Mouse (Mus musculus) lung, embryonic 16.5 days (tissue): ENCODE data around the gene Brms1. TPM values are rescaled to one million over a fixed set of nuclear protein-coding genes. Genes with fewer than 3 reads are reported as not detected.

Source experiments
- ATAC-seq: fragments of 200-750 bp; cut with Nextera tagmentation; 2 replicates; pipeline ENCODE4 v1.8.0; 2017; ENCODE audit warnings: low read depth, mild to moderate bottlenecking, moderate library complexity
- H3K27ac ChIP-seq: fragments of 300-500 bp; sonication (generic); 2 replicates; pipeline ENCODE4 v1.5.1; 2014; ENCODE audit warnings: mild to moderate bottlenecking, control low read depth, low read length
- H3K27me3 ChIP-seq: fragments of 300-500 bp; sonication (generic); 2 replicates; pipeline ENCODE4 v1.6.1; 2014; ENCODE audit warnings: low read depth, low read length, mixed read lengths; ENCODE audit not compliant: control insufficient read depth, insufficient read depth
- H3K36me3 ChIP-seq: fragments of 300-500 bp; sonication (generic); 2 replicates; pipeline ENCODE4 v1.6.1; 2014; ENCODE audit warnings: low read length; ENCODE audit not compliant: control insufficient read depth, insufficient read depth
- H3K4me1 ChIP-seq: fragments of 300-500 bp; sonication (generic); replicated peaks from 2 replicates; pipeline ENCODE4 v1.6.1; 2014; ENCODE audit warnings: low read length, mixed read lengths; ENCODE audit not compliant: control insufficient read depth, insufficient read depth
- H3K4me2 ChIP-seq: fragments of 300-500 bp; sonication (generic); 2 replicates; pipeline ENCODE4 v1.6.1; 2014; ENCODE audit warnings: low read depth, low read length, control low read depth
- H3K4me3 ChIP-seq: fragments of 300-500 bp; sonication (generic); 2 replicates; pipeline ENCODE4 v1.5.1; 2014; ENCODE audit warnings: mild to moderate bottlenecking, low read length, control low read depth
- H3K9ac ChIP-seq: fragments of 300-500 bp; sonication (generic); 2 replicates; pipeline ENCODE4 v1.6.1; 2014; ENCODE audit warnings: low read length, control low read depth
- H3K9me3 ChIP-seq: fragments of 300-500 bp; sonication (generic); 2 replicates; pipeline ENCODE4 v1.6.1; 2016; ENCODE audit warnings: low read length; ENCODE audit not compliant: control insufficient read depth
- WGBS: fragments of 180-500 bp; shearing (Covaris S2); extraction: QIAGEN DNeasy Blood & Tissue Kit; methylation state at CpG from one replicate; pipeline ENCODE4 v1.1.7; 2014; 5-methylcytosine and 5-hydroxymethylcytosine counted together
- polyA plus RNA-seq: library from polyadenylated mRNA; unstranded; fragments of >200 nt; fragmentation: Nextera tagmentation; extraction: Ambion mirVana; gene quantifications from 2 replicates; pipeline ENCODE4 v1.2.1, GENCODE M21; 2015

Brms1 gene
- polyA plus RNA-seq, 1 experiment from 2014 or later: 41.6 TPM

DNA sequence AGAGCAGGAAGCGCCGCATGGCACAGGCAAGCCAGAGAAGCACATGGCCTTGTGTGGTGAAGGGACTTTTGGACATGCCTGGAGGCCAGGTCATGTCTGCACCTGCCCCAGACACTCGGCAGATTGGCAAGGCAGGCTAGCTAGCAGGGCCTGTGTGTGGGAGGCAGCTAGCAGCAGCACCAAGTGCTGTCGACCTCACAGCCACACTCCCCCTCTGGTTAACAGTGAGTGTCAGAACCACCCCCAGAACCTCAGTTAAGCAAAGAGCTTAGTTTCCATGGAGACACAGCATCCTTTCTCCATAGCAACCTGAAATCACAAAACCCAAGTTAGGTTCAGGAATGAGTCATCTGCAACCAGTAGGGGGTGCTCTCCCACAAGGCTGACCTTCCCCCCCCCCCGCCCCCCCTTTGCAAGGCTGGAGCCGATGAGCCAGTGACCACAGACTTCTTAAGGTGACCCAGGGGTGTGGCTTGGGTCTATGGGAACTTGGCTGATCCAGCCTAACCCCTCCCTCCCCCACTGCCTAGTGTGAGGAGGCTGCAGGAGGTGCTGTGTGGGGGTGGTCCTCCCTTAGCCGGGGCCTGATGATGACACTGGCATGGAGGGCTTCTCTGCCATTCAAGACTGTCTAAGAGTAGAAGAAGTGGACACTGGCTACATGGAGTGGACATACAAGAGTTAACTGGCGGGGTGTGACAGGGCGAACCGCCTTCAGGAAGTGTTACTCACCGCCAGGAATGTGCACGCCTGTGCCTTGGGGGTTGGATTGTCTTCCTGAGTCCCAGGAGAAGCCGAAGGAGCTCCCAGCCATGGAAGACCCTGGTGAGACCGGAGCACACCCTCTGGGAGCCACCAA, 9.1 kb downstream of the Brms1 start, which contains the start of gene Rin1:
Rin1 (plus strand) TSS at position 435 of the 859 bp plus-strand sequence.
- peak within 1 kb of the TSS; percentile 48 for H3K4me3 ChIP-seq
- H3K9me3 ChIP-seq: no peaks in the 10 kb centered on the region
- peaks cover 3% of the 10 kb centered on the region; the same call in 1 of the 2 replicates for H3K27me3 ChIP-seq
- peak; percentile 76 for ATAC-seq
- H3K4me2 ChIP-seq: peak within 1 kb of the TSS; percentile 59
- H3K27ac ChIP-seq: peak within 1 kb of the TSS; percentile 63
- H3K4me1 ChIP-seq: peaks cover 19% of the 10 kb centered on the region
- peak within 1 kb of the TSS; percentile 57 for H3K9ac ChIP-seq
- peaks cover 15% of the 10 kb centered on the region for H3K36me3 ChIP-seq
- WGBS: 18% methylated on average over 13 of the region's 14 CpGs

DNA sequence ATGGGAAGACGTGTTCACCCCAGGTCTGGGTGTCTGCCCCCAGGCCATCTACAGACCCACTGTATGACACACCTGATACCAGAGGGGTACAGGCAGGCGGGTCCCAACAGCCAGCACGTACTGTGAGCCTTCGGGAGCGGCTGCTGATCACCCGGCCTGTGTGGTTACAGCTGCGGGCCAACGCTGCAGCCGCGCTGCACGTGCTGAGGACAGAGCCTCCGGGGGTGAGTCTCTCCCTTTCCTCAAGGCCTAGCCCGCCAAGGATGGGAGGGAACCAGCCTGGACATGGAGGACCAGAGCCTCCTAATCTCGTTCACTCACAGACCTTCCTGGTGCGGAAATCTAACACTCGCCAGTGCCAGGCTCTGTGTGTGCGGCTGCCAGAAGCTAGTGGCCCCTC, 9.9 kb downstream of the Brms1 start:
- Histone ChIP-seq H3K9me3 (no peaks in the 10 kb centered on the region), H3K4me1 (peaks cover 19% of the 10 kb centered on the region), H3K27me3 (peaks cover 3% of the 10 kb centered on the region; the same call in 1 of the 2 replicates), H3K9ac (peak overlapping the region; percentile 57), H3K27ac (peak overlapping the region; percentile 63), H3K4me3 (peak overlapping the region; percentile 48), H3K36me3 (peaks cover 15% of the 10 kb centered on the region), H3K4me2 (peak overlapping the region; percentile 59)
- 6% methylated on average over 17 of the region's 17 CpGs for WGBS
- peak; percentile 35 for ATAC-seq

DNA sequence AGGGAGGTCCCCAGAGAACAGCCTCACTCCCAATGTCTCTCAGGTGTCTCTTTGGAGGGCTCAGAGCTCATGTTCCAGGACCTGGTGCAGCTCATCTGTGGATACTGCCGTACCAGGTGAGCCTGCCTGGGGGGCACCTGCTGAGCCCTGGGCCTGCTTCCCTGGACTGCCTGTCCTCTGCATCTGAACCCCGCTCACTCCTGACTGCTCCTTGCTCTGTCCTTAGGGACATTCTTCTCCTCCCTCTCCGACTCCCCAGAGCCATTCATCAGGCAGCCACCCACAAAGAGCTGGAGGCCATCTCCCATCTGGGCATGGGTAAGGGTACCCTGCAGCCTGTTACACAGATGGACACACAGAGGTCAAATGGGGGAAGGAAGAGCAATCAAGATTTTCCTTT, 10.4 kb downstream of the Brms1 start:
- Histone ChIP-seq H3K9ac (peak overlapping the region; percentile 57), H3K4me3 (peak overlapping the region; percentile 48), H3K9me3 (no peaks in the 10 kb centered on the region), H3K4me2 (peak overlapping the region; percentile 59), H3K36me3 (peaks cover 10% of the 10 kb centered on the region), H3K27me3 (peaks cover 3% of the 10 kb centered on the region; the same call in 1 of the 2 replicates), H3K27ac (0 out of 2 replicates have a peak overlapping the region, but pooled peaks have one; percentile 63), H3K4me1 (peaks cover 21% of the 10 kb centered on the region)
- 58% methylated on average over 3 of the region's 3 CpGs for WGBS
- ATAC-seq: no peak

- Histone ChIP-seq H3K4me1 (peaks cover 26% of the 10 kb centered on the region), H3K4me3 (no peak overlapping the region), H3K9me3 (no peaks in the 10 kb centered on the region), H3K9ac (peak overlapping the region; percentile 26; the same call in 1 of the 2 replicates), H3K36me3 (peaks cover 4% of the 10 kb centered on the region), H3K4me2 (peak overlapping the region; percentile 59), H3K27me3 (peaks cover 3% of the 10 kb centered on the region; the same call in 1 of the 2 replicates), H3K27ac (no peak overlapping the region)
- no peak for ATAC-seq
- 37% methylated on average over 25 of the region's 25 CpGs for WGBS
These were observed 11.1 kb downstream of the Brms1 start for GRCm38 (mm10) chr19:5052166-5052822.

DNA sequence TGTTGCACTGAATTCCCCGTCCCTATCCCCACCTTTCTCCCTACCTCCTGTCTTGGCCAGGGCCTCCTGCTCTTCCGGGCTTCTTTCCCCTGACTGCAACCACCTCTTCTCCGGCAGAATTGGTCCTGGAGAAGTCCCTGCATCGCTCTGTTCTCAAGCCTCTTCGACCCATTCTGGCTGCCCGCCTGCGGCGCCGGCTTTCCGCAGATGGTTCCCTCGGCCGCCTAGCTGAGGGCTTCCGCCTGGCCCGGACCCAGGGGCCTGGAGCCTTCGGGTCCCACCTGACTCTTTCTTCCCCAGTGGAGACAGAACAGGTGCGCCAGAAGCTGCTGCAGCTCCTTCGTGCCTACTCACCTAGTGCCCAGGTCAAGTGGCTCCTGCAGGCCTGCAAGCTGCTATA, 11.7 kb downstream of the Brms1 start:
- no peak overlapping the region for H3K4me2 ChIP-seq
- no peak overlapping the region for H3K27ac ChIP-seq
- WGBS: 68% methylated on average over 17 of the region's 17 CpGs
- peaks cover 31% of the 10 kb centered on the region for H3K4me1 ChIP-seq
- H3K9me3 ChIP-seq: no peaks in the 10 kb centered on the region
- no peak overlapping the region for H3K4me3 ChIP-seq
- no peak for ATAC-seq
- peaks cover 3% of the 10 kb centered on the region; the same call in 1 of the 2 replicates for H3K27me3 ChIP-seq
- H3K9ac ChIP-seq: no peak overlapping the region
- H3K36me3 ChIP-seq: peaks cover under 1% of the 10 kb centered on the region; the same call in 1 of the 2 replicates

DNA sequence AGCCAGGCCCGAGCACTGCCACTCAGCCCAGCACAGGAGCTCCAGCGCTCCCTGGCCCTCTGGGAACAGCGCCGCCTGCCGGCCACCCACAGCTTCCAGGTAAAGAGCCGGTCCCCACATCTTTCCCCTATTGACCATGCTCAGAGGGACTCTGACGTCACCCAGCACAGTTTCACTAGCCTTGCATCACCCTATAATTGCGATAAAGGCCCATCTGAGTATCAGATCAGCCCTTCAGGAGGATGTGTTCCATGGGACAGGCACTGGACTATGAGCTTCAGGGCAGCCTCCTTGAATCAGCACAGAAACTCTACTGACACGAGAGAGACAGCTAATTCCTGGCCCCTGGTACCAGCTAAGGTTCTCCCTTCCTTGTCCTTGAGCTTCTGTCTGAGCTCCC, 12.8 kb downstream of the Brms1 start:
- 21% methylated on average over 9 of the region's 9 CpGs for WGBS
- no peak for ATAC-seq
- Histone ChIP-seq H3K9me3 (no peaks in the 10 kb centered on the region), H3K4me1 (peaks cover 42% of the 10 kb centered on the region), H3K4me3 (no peak overlapping the region), H3K9ac (no peak overlapping the region), H3K27me3 (peaks cover 3% of the 10 kb centered on the region; the same call in 1 of the 2 replicates), H3K36me3 (no peaks in the 10 kb centered on the region; the same call in 1 of the 2 replicates), H3K4me2 (no peak overlapping the region), H3K27ac (no peak overlapping the region)

- 0 out of 2 replicates have a peak, but pooled peaks have one; percentile 0 for ATAC-seq
- peaks cover 47% of the 10 kb centered on the region for H3K4me1 ChIP-seq
These were observed 15.1 kb downstream of the Brms1 start for GRCm38 (mm10) chr19:5056251-5056650.

GRCm38 (mm10) chr19:5057876-5058775, 17.0 kb downstream of the Brms1 start:
- no peaks in the 10 kb centered on the region; the same call in 1 of the 2 replicates for H3K36me3 ChIP-seq
- no peak overlapping the region for H3K4me2 ChIP-seq
- peak overlapping the region; percentile 68 for H3K27ac ChIP-seq
- peaks cover 42% of the 10 kb centered on the region for H3K4me1 ChIP-seq
- H3K4me3 ChIP-seq: no peak overlapping the region
- H3K9ac ChIP-seq: no peak overlapping the region
- H3K9me3 ChIP-seq: no peaks in the 10 kb centered on the region
- ATAC-seq: no peak
- 21% methylated on average over 16 of the region's 16 CpGs for WGBS
- H3K27me3 ChIP-seq: no peaks in the 10 kb centered on the region

More at GRCm38 (mm10) chr19:5056251-5056650, 15.1 kb downstream of the Brms1 start:
- H3K9me3 ChIP-seq: no peaks in the 10 kb centered on the region
- H3K27ac ChIP-seq: no peak overlapping the region
- H3K4me3 ChIP-seq: no peak overlapping the region
- no peak overlapping the region for H3K9ac ChIP-seq
- H3K27me3 ChIP-seq: peaks cover 3% of the 10 kb centered on the region; the same call in 1 of the 2 replicates
- no peaks in the 10 kb centered on the region; the same call in 1 of the 2 replicates for H3K36me3 ChIP-seq
- WGBS: 8% methylated on average over 6 of the region's 6 CpGs
- no peak overlapping the region for H3K4me2 ChIP-seq
